Mouse (Mus musculus) MEL (cell line): ENCODE results near the gene Gm37240. TPM values are rescaled to one million over a fixed set of nuclear protein-coding genes. Genes with fewer than 3 reads are reported as not detected.

ENCODE experiments used
- DNase-seq: peaks from one replicate; pipeline ENCODE4 v3.0.0; 2011; ENCODE audit warnings: low read depth, low spot score
- H3K27ac ChIP-seq: 2 replicates; pipeline ENCODE4 v1.5.1; 2012; ENCODE audit warnings: low read depth, mild to moderate bottlenecking, control low read depth, low read length, moderate library complexity; ENCODE audit not compliant: control insufficient read depth
- H3K27me3 ChIP-seq, 2 experiments: fragments of 150-350 bp in 1 of 2; sonication (generic) in 1 of 2; 2 replicates each; pipeline ENCODE4 v1.6.1; 2012; ENCODE audit warnings: low read length in 2 of 2, mild to moderate bottlenecking in 2 of 2, improper control_type of control experiment in 1 of 2, moderate library complexity in 1 of 2; ENCODE audit not compliant: insufficient read depth in 2 of 2, control insufficient read depth in 1 of 2
- H3K36me3 ChIP-seq, 2 experiments: 2 replicates each; pipeline ENCODE4 v1.6.1; 2012 to 2014; ENCODE audit warnings: low read length in 2 of 2, improper control_type of control experiment in 1 of 2, inconsistent platforms in 1 of 2, mild to moderate bottlenecking in 1 of 2; ENCODE audit not compliant: insufficient read depth in 2 of 2, control insufficient read depth in 1 of 2
- H3K4me1 ChIP-seq, 2 experiments: fragments of 150-350 bp in 1 of 2; sonication (generic) in 1 of 2; 2 replicates each; pipeline ENCODE4 v1.6.1; 2012; ENCODE audit warnings: low read length in 2 of 2, improper control_type of control experiment in 1 of 2, mild to moderate bottlenecking in 1 of 2; ENCODE audit not compliant: insufficient read depth in 2 of 2, control insufficient read depth in 1 of 2
- H3K4me3 ChIP-seq, 2 experiments: fragments of 150-350 bp in 1 of 2; sonication (generic) in 1 of 2; 2 replicates each; pipeline ENCODE4 v1.5.1; 2012; ENCODE audit warnings: low read depth in 2 of 2, low read length in 2 of 2, mild to moderate bottlenecking in 2 of 2, moderate library complexity in 2 of 2, control low read depth in 1 of 2, improper control_type of control experiment in 1 of 2; ENCODE audit not compliant: control insufficient read depth in 1 of 2, insufficient read depth in 1 of 2
- H3K79me2 ChIP-seq: 2 replicates; pipeline ENCODE4 v1.6.1; 2012; ENCODE audit warnings: mild to moderate bottlenecking, low read length, moderate library complexity; ENCODE audit not compliant: control insufficient read depth, poor library complexity, insufficient read depth
- H3K9ac ChIP-seq: 2 replicates; pipeline ENCODE4 v1.6.1; 2012; ENCODE audit warnings: low read depth, mild to moderate bottlenecking, control low read depth, low read length, moderate library complexity; ENCODE audit not compliant: control insufficient read depth, poor library complexity, severe bottlenecking
- H3K9me3 ChIP-seq: fragments of 150-350 bp; sonication (generic); replicated peaks from 2 replicates; pipeline ENCODE4 v1.6.1; 2012; ENCODE audit warnings: mild to moderate bottlenecking, low read length, improper control_type of control experiment, moderate library complexity; ENCODE audit not compliant: insufficient read depth
- CTCF ChIP-seq, 3 experiments: IDR thresholded peaks in 2 of 3; conservative IDR thresholded peaks in 1 of 3; 2 replicates each; pipeline ENCODE4 v1.5.1; 2011 to 2012; ENCODE audit warnings: low read length in 3 of 3, low read depth in 2 of 3, mild to moderate bottlenecking in 2 of 3, improper control_type of control experiment in 1 of 3, inconsistent platforms in 1 of 3, mixed read lengths in 1 of 3, moderate library complexity in 1 of 3; ENCODE audit not compliant: control insufficient read depth in 1 of 3, insufficient read depth in 1 of 3, poor library complexity in 1 of 3, severe bottlenecking in 1 of 3
- E2F4 ChIP-seq: IDR thresholded peaks from 2 replicates; pipeline ENCODE4 v1.6.1; 2011; ENCODE audit warnings: low read depth, low read length, improper control_type of control experiment, borderline replicate concordance
- GATA1 ChIP-seq: IDR thresholded peaks from 2 replicates; pipeline ENCODE4 v1.6.1; 2011; ENCODE audit warnings: low read depth, low read length, improper control_type of control experiment
- JUND ChIP-seq: IDR thresholded peaks from 2 replicates; pipeline ENCODE4 v1.6.1; 2011; ENCODE audit warnings: low read depth, mild to moderate bottlenecking, improper control_type of control experiment, low read length
- KAT2A ChIP-seq: conservative IDR thresholded peaks from 2 replicates; pipeline ENCODE4 v1.6.1; 2012; ENCODE audit warnings: low read depth, low read length, improper control_type of control experiment, inconsistent platforms
- MAFK ChIP-seq: IDR thresholded peaks from 2 replicates; pipeline ENCODE4 v1.6.1; 2011; ENCODE audit warnings: low read depth, mild to moderate bottlenecking, low read length, improper control_type of control experiment, borderline replicate concordance
- MAX ChIP-seq: IDR thresholded peaks from 2 replicates; pipeline ENCODE4 v1.6.1; 2011; ENCODE audit warnings: low read length, improper control_type of control experiment
- MEF2A ChIP-seq: IDR thresholded peaks from 2 replicates; pipeline ENCODE4 v1.6.1; 2014; ENCODE audit warnings: low read depth, mild to moderate bottlenecking, inconsistent platforms, low read length, improper control_type of control experiment; ENCODE audit not compliant: poor library complexity, insufficient replicate concordance, severe bottlenecking; ENCODE audit errors: extremely low read depth
- MXI1 ChIP-seq: IDR thresholded peaks from 2 replicates; pipeline ENCODE4 v1.6.1; 2011; ENCODE audit warnings: mild to moderate bottlenecking, low read depth, low read length, improper control_type of control experiment
- NRF1 ChIP-seq: IDR thresholded peaks from 2 replicates; pipeline ENCODE4 v1.6.1; 2014; ENCODE audit warnings: low read depth, mild to moderate bottlenecking, inconsistent platforms, low read length, improper control_type of control experiment, moderate library complexity; ENCODE audit not compliant: poor library complexity, insufficient read depth, severe bottlenecking
- POLR2AphosphoS5 ChIP-seq: IDR thresholded peaks from 2 replicates; pipeline ENCODE4 v1.6.1; 2012; ENCODE audit warnings: low read depth, borderline replicate concordance, mild to moderate bottlenecking, inconsistent platforms, low read length, moderate library complexity, mixed read lengths
- RAD21 ChIP-seq: IDR thresholded peaks from 2 replicates; pipeline ENCODE4 v1.6.1; 2011; ENCODE audit warnings: mild to moderate bottlenecking, low read depth, low read length, improper control_type of control experiment
- SIN3A ChIP-seq: IDR thresholded peaks from 2 replicates; pipeline ENCODE4 v1.6.1; 2012; ENCODE audit warnings: low read length, improper control_type of control experiment, inconsistent platforms
- SMC3 ChIP-seq: IDR thresholded peaks from 2 replicates; pipeline ENCODE4 v1.6.1; 2011; ENCODE audit warnings: low read depth, low read length, improper control_type of control experiment
- TAL1 ChIP-seq: IDR thresholded peaks from 2 replicates; pipeline ENCODE4 v1.6.1; 2012; ENCODE audit warnings: mild to moderate bottlenecking, inconsistent platforms, low read length, moderate library complexity, mixed read lengths
- TBP ChIP-seq: IDR thresholded peaks from 2 replicates; pipeline ENCODE4 v1.8.0; 2011; ENCODE audit warnings: low read depth, low read length, improper control_type of control experiment
- TCF12 ChIP-seq: IDR thresholded peaks from 2 replicates; pipeline ENCODE4 v1.6.1; 2014; ENCODE audit warnings: low read depth, mild to moderate bottlenecking, inconsistent platforms, low read length, improper control_type of control experiment, moderate library complexity
- USF1 ChIP-seq: IDR thresholded peaks from 2 replicates; pipeline ENCODE4 v1.6.1; 2014; ENCODE audit warnings: low read depth, mild to moderate bottlenecking, inconsistent platforms, low read length, improper control_type of control experiment, moderate library complexity
- ZKSCAN1 ChIP-seq: IDR thresholded peaks from 2 replicates; pipeline ENCODE4 v1.6.1; 2012; ENCODE audit warnings: low read depth, mild to moderate bottlenecking, inconsistent platforms, low read length, improper control_type of control experiment, moderate library complexity
- ZMIZ1 ChIP-seq: IDR thresholded peaks from 2 replicates; pipeline ENCODE4 v1.6.1; 2012; ENCODE audit warnings: low read depth, mild to moderate bottlenecking, inconsistent platforms, low read length, improper control_type of control experiment, moderate library complexity
- ZNF384 ChIP-seq: IDR thresholded peaks from 2 replicates; pipeline ENCODE4 v1.6.1; 2012; ENCODE audit warnings: low read depth, mild to moderate bottlenecking, inconsistent platforms, low read length, improper control_type of control experiment
- polyA plus RNA-seq, 2 experiments: library from polyadenylated mRNA; stranded (reverse) in 1 of 2; unstranded in 1 of 2; fragments of >175 nt in 1 of 2; fragments of >200 nt in 1 of 2; gene quantifications; 2 replicates each; pipeline versions ENCODE4 v1.2.1 to v1.2.4; 2012; ENCODE audit warnings: low replicate concordance in 2 of 2, low read depth in 1 of 2; ENCODE audit not compliant: insufficient read length in 2 of 2, insufficient read depth in 1 of 2, missing spikeins in 1 of 2
- total RNA-seq: library from RNA; depleted of rRNA; stranded (reverse); fragments of 300-350 nt; gene quantifications from 2 replicates; pipeline ENCODE4 v1.2.3, GENCODE M21; 2012

The Gm37240 gene
- total and polyA plus RNA-seq, 3 experiments: 0.04 TPM; not detected in 2

- H3K9ac ChIP-seq: no peak overlapping the region
- H3K27me3 ChIP-seq: no peaks in the 10 kb centered on the region
- no peak overlapping the region for H3K27ac ChIP-seq
- no peak for DNase-seq
- no peaks in the 10 kb centered on the region for H3K4me1 ChIP-seq
- no peaks in the 10 kb centered on the region for H3K79me2 ChIP-seq
- no peak for TF ChIP-seq SIN3A
- TF ChIP-seq TCF12: no peak
- H3K36me3 ChIP-seq: no peaks in the 10 kb centered on the region
- H3K9me3 ChIP-seq: no peaks in the 10 kb centered on the region
- H3K4me3 ChIP-seq: no peak overlapping the region
Observed at GRCm38 (mm10) chr3:85184916-85185315, 702.4 kb downstream of the Gm37240 start.

DNA sequence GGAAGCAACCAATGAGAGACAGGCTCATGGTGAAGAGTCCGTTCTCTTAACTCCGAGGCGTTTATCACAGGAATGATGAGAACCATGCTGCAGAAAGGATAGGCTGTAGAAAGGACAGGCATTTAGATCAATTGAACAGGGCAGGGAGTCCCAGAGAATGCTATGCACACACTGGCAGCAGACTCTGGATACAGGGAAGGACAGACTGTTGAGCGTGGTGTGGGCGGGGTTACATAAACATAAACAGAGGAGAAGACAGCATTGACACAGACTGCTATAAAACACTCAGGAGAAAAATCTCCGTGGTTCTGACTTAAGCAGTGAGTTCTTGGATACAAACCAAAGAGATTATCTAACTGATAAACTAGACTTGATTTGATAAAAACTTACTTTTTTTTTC is 703.2 kb downstream of the Gm37240 start:
- no peaks in the 10 kb centered on the region for H3K27me3 ChIP-seq
- no peak for TF ChIP-seq POLR2AphosphoS5
- no peak for TF ChIP-seq GATA1
- TF ChIP-seq NRF1: no peak
- TF ChIP-seq ZNF384: no peak
- TF ChIP-seq MXI1: no peak
- no peak for TF ChIP-seq ZMIZ1
- no peak for TF ChIP-seq SMC3
- TF ChIP-seq TBP: no peak
- TF ChIP-seq MEF2A: no peak
- no peak for TF ChIP-seq ZKSCAN1
- no peak for TF ChIP-seq E2F4
- no peak for TF ChIP-seq MAX
- TF ChIP-seq, all 39 proteins: peak for 0
- H3K9me3 ChIP-seq: no peaks in the 10 kb centered on the region
- no peak overlapping the region for H3K27ac ChIP-seq
- no peak overlapping the region for H3K4me3 ChIP-seq
- no peaks in the 10 kb centered on the region for H3K36me3 ChIP-seq
- no peaks in the 10 kb centered on the region for H3K79me2 ChIP-seq
- no peaks in the 10 kb centered on the region for H3K4me1 ChIP-seq
- H3K9ac ChIP-seq: no peak overlapping the region
- DNase-seq: no peak

GRCm38 (mm10) chr3:85176736-85177135 is 710.6 kb downstream of the Gm37240 start:
- H3K27me3 ChIP-seq: no peaks in the 10 kb centered on the region
- H3K9ac ChIP-seq: no peak overlapping the region
- H3K4me3 ChIP-seq: no peak overlapping the region
- no peak overlapping the region for H3K27ac ChIP-seq
- no peak for DNase-seq
- TF ChIP-seq ZNF384 (no peak), SMC3 (no peak), MAX (no peak), TAL1 (no peak), SIN3A (no peak), NRF1 (no peak), MAFK (no peak), JUND (no peak), USF1 (no peak), KAT2A (no peak), CTCF (IDR thresholded peaks at IDR 0.05 in 2 of 3, conservative IDR thresholded peaks at IDR 0.05 in 1 of 3; ENCODE audit: control insufficient read depth in 1 of 3, insufficient read depth in 1 of 3, low read depth in 2 of 3, low read length in 3 of 3, poor library complexity in 1 of 3, severe bottlenecking in 1 of 3) (no peak), RAD21 (no peak)
- TF ChIP-seq, all 39 proteins: peak for 0
- H3K4me1 ChIP-seq: no peaks in the 10 kb centered on the region
- no peaks in the 10 kb centered on the region for H3K79me2 ChIP-seq
- no peaks in the 10 kb centered on the region for H3K36me3 ChIP-seq
- H3K9me3 ChIP-seq: no peaks in the 10 kb centered on the region
